Comparison of ENCODE assay signal across 12 mouse cellular contexts in the genomic region with DNA sequence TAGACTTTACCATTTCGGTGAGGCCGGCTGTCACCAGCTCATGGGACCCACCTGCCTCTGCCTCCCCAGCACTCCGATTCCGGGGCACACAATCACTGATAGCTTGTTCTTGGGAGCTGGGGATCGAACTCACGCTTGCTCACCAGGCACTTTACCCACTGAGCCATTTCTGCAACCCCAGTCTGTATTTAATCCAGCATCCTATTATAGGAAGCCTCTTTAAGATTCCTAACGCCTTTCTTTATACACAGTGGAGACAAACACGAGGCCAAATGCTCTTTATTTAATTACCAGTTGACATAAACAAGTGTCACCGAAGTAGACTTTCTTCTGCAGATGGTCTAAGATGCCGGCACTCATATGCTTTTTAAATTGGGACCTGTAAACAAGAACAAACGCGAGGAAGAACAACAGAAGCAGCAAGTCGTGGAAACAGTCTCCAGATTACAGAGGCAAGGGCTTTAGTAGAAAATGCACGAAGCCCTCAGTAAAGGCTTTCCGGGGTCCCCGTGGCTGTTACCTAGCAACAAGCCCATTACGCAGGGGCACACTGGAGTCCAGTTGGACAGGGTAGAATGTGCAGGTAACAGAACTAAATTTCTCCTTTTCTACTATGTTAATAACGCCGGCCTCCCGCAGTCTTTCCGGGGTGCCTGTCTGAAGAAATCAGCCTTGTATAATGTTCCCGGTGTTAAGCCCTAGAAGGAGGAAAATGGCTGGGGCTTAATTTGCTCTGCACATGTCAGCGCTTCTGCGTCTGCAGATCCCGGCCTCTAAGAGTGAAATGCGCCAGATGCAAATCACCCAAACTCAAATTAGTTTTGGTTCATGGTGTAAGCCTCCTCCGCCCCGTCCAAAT.
A peak's percentile ranks its signal among the peaks of the same experiment; 100 is the strongest.
DNase-seq lines count a peak whose midpoint lies in the region; ATAC-seq lines count a peak whose summit lies in the region.
"Had no signal": no experiment of that assay in that cellular context is flagged by ENCODE, and none has a peak within 500 bp of the region (broad histone marks: within the 10 kb centered on the region; RNA-seq: fewer than 3 reads in every experiment).

No protein-coding gene starts in this region.

- peak overlapping the region; percentile 38 for H3K4me2 ChIP-seq in forebrain, embryonic 16.5 days (ENCODE audit: low read length)
- H3K4me2 ChIP-seq in limb, embryonic 13.5 days (replicated peaks), result peak overlapping the region; percentile 27

- peak overlapping the region; percentile 2; the same call in 1 of the 2 replicates for H3K9ac ChIP-seq in forebrain, embryonic 16.5 days (replicated peaks; ENCODE audit: low read depth, low read length)
- H3K9ac ChIP-seq in limb, embryonic 13.5 days, result no peak overlapping the region

- peak; percentile 7 to 13 for DNase-seq in right cerebral cortex, adult 2 months (ENCODE audit: low spot score in 2 of 2)
- DNase-seq in right cerebral cortex, postnatal 36 days (ENCODE audit: low spot score in 2 of 2), result no peak
- DNase-seq in retina, postnatal 1 day, result peak; percentile 46
- no peak for DNase-seq in thymus, postnatal 25 days
- no peak for DNase-seq in lung, postnatal 4 days
- no peak for DNase-seq in urinary bladder, adult 2 months (ENCODE audit: low spot score)
- DNase-seq: gastrocnemius, postnatal 25 days; lung, postnatal 36 days had no signal

- no peaks in the 10 kb centered on the region for H3K36me3 ChIP-seq in forebrain, embryonic 16.5 days (ENCODE audit: control insufficient read depth, insufficient read depth)
- H3K36me3 ChIP-seq in limb, embryonic 13.5 days, result no peaks in the 10 kb centered on the region

- WGBS in forebrain, embryonic 16.5 days, result 20% methylated on average over 28 of the region's 28 CpGs
- 59% methylated on average over 28 of the region's 28 CpGs for WGBS in limb, embryonic 13.5 days

- no peaks in the 10 kb centered on the region; the same call in 1 of the 2 replicates for H3K27me3 ChIP-seq in forebrain, embryonic 16.5 days (replicated peaks; ENCODE audit: control insufficient read depth, insufficient read depth, low read length)
- no peaks in the 10 kb centered on the region for H3K27me3 ChIP-seq in limb, embryonic 13.5 days

- H3K27ac ChIP-seq in forebrain, embryonic 16.5 days (ENCODE audit: low read length), result peak overlapping the region; percentile 9
- H3K27ac ChIP-seq in limb, embryonic 13.5 days, result no peak overlapping the region
- H3K27ac ChIP-seq: kidney, postnatal 0 days had no signal

- peaks cover 9% of the 10 kb centered on the region for H3K4me1 ChIP-seq in forebrain, embryonic 16.5 days (replicated peaks; ENCODE audit: control insufficient read depth, insufficient read depth, low read length)
- peaks cover 15% of the 10 kb centered on the region for H3K4me1 ChIP-seq in limb, embryonic 13.5 days

- no peaks in the 10 kb centered on the region for H3K9me3 ChIP-seq in forebrain, embryonic 16.5 days (ENCODE audit: control insufficient read depth, low read length)
- H3K9me3 ChIP-seq in limb, embryonic 13.5 days, result no peaks in the 10 kb centered on the region

- H3K4me3 ChIP-seq in forebrain, embryonic 16.5 days (replicated peaks; ENCODE audit: low read length), result peak overlapping the region; percentile 17
- no peak overlapping the region for H3K4me3 ChIP-seq in limb, embryonic 13.5 days

- peak; percentile 86 for ATAC-seq in forebrain, embryonic 16.5 days
- ATAC-seq in limb, embryonic 13.5 days (ENCODE audit: low FRiP score, low read depth), result no peak
- ATAC-seq: CD4-positive, CD25-positive, alpha-beta regulatory T cell, adult 4 months had no signal

Comparison
In these comparisons a context has a peak if more than half of its experiments do, and no peak if none do; other contexts are left out.
1. DNase-seq: peak in right cerebral cortex, adult 2 months (2 of 2) and retina, postnatal 1 day (single experiment); none in right cerebral cortex, postnatal 36 days (0 of 2), thymus, postnatal 25 days (single experiment), lung, postnatal 4 days (0 of 2) and urinary bladder, adult 2 months (single experiment).